Mouse (Mus musculus) myocyte (in vitro differentiated cells): ENCODE data around the gene Rbfox1. TPM values are rescaled to one million over a fixed set of nuclear protein-coding genes. Genes with fewer than 3 reads are reported as not detected.

Experiments
- H3K27me3 ChIP-seq: one replicate; pipeline ENCODE4 v1.6.1; 2011; ENCODE audit not compliant: control insufficient read depth, insufficient read depth, insufficient read length
- H3K36me3 ChIP-seq: one replicate; pipeline ENCODE4 v1.6.1; 2011; ENCODE audit not compliant: control insufficient read depth, insufficient read depth
- H3K4me2 ChIP-seq: one replicate; pipeline ENCODE4 v1.6.1; 2011; ENCODE audit warnings: low read depth, control low read depth
- H3K4me3 ChIP-seq: one replicate; pipeline ENCODE4 v1.5.1; 2011; ENCODE audit warnings: mild to moderate bottlenecking, control low read depth, moderate library complexity
- H3K79me2 ChIP-seq: one replicate; pipeline ENCODE4 v1.6.1; 2011; ENCODE audit not compliant: control insufficient read depth, insufficient read depth
- H3ac ChIP-seq: one replicate; pipeline ENCODE4 v1.6.1; 2011; ENCODE audit not compliant: control insufficient read depth, insufficient read length
- CEBPB ChIP-seq: IDR thresholded peaks from 2 replicates; pipeline ENCODE4 v1.6.1; 2011; ENCODE audit warnings: mild to moderate bottlenecking, moderate library complexity; ENCODE audit not compliant: poor library complexity, insufficient read depth, severe bottlenecking
- E2F4 ChIP-seq: IDR thresholded peaks from one replicate; pipeline ENCODE4 v1.6.1; 2011; ENCODE audit warnings: mild to moderate bottlenecking, control low read depth, moderate library complexity; ENCODE audit not compliant: insufficient read depth
- MAX ChIP-seq: IDR thresholded peaks from one replicate; pipeline ENCODE4 v1.6.1; 2011; ENCODE audit warnings: low read depth, mild to moderate bottlenecking, control low read depth
- MYOD1 ChIP-seq, 3 experiments: IDR thresholded peaks; one replicate each; pipeline ENCODE4 v1.6.1; 2011; ENCODE audit warnings: control low read depth in 2 of 3, low read depth in 2 of 3, mild to moderate bottlenecking in 2 of 3, moderate library complexity in 1 of 3; ENCODE audit not compliant: insufficient read length in 2 of 3, control insufficient read depth in 1 of 3
- MYOG ChIP-seq, 3 experiments: IDR thresholded peaks; one replicate each; pipeline ENCODE4 v1.6.1; 2011; ENCODE audit warnings: control low read depth in 2 of 3, low read depth in 2 of 3, mild to moderate bottlenecking in 2 of 3; ENCODE audit not compliant: insufficient read length in 2 of 3, control insufficient read depth in 1 of 3, insufficient read depth in 1 of 3
- POLR2A ChIP-seq: IDR thresholded peaks from one replicate; pipeline ENCODE4 v1.6.1; 2011; ENCODE audit warnings: low read depth, mild to moderate bottlenecking, control low read depth, moderate library complexity; ENCODE audit not compliant: insufficient read length
- POLR2AphosphoS2 ChIP-seq: IDR thresholded peaks from one replicate; pipeline ENCODE4 v1.6.1; 2011; ENCODE audit warnings: low read depth, control low read depth; ENCODE audit not compliant: insufficient read length
- REST ChIP-seq: IDR thresholded peaks from one replicate; pipeline ENCODE4 v1.6.1; 2011; ENCODE audit warnings: mild to moderate bottlenecking, control low read depth, moderate library complexity; ENCODE audit not compliant: insufficient read depth, insufficient read length
- SRF ChIP-seq: IDR thresholded peaks from one replicate; pipeline ENCODE4 v1.6.1; 2011; ENCODE audit warnings: low read depth; ENCODE audit not compliant: control insufficient read depth, insufficient read length
- TCF12 ChIP-seq: IDR thresholded peaks from one replicate; pipeline ENCODE4 v1.6.1; 2011; ENCODE audit warnings: mild to moderate bottlenecking, control low read depth; ENCODE audit not compliant: poor library complexity, insufficient read depth, severe bottlenecking
- TCF3 ChIP-seq: IDR thresholded peaks from one replicate; pipeline ENCODE4 v1.6.1; 2011; ENCODE audit warnings: low read depth, control low read depth; ENCODE audit not compliant: insufficient read length
- USF1 ChIP-seq: IDR thresholded peaks from one replicate; pipeline ENCODE4 v1.6.1; 2011; ENCODE audit warnings: low read depth, mild to moderate bottlenecking, control low read depth, moderate library complexity
- polyA plus RNA-seq: library from polyadenylated mRNA; unstranded; fragments of >200 nt; fragmentation: generic; extraction: Trizol; gene quantifications from one replicate; pipeline ENCODE4 v1.2.1, GENCODE M21; 2012; ENCODE audit warnings: missing spikeins

The Rbfox1 gene
- 8.3 TPM for polyA plus RNA-seq

DNA sequence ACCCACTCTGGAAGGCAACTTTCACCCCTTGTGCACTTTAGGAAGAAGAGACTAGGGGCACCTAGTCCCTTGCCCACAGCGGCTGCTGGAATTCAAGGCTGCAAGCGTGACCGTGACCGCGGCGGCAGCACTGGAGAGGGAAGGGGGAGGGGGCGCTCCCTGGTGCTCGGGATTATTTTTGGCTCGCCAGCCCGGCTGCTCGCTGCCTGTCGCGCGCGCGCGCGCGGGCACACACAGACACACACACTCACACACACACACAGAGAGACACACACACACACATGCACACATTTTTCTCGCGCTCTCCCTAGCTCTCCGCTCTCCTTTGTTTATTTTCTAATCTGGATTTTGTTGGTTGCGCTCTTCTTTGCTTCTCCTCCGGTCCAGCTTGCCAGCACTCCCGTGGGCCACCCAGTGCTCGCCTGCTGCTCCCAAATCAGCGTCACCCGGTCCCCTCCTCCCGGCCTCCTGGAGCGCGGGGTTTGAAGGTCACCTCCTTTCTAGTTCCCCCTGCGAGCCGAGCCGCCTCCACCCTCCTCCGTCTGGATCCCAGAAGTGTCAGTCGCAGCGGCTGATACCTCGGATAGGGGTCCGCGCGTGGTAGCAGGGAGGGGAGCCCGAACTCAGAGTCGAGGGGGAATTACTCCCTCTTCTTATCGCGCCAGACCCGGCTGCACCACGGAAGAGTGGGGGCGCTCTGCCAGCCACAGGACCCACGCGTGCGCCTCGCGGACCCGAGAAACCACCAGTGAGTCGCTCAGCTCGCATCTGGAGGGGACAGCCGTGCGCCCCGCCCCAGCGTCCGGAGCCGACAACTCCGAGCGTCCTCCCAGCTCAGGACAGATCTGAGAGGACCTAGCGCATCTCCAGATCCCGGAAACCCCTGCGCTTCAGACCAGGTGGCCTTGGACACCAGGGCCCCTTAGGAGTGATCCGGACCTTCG, at the start of gene Rbfox1:
TSS of gene Rbfox1 (plus strand) at position 610 of the 944 bp plus-strand sequence.
- Histone ChIP-seq H3ac (no peak within 1 kb of the TSS), H3K27me3 (no peaks in the 10 kb centered on the region), H3K79me2 (no peaks in the 10 kb centered on the region), H3K36me3 (no peaks in the 10 kb centered on the region), H3K4me2 (no peak within 1 kb of the TSS), H3K4me3 (no peak within 1 kb of the TSS)
- TF ChIP-seq E2F4 (no peak), CEBPB (no peak), POLR2A (no peak), TCF3 (no peak), MYOG (IDR thresholded peaks at IDR 0.05; ENCODE audit: control insufficient read depth in 1 of 3, insufficient read depth in 1 of 3, insufficient read length in 2 of 3, low read depth in 2 of 3) (no peak), REST (no peak), SRF (no peak), POLR2AphosphoS2 (no peak), TCF12 (no peak), MYOD1 (IDR thresholded peaks at IDR 0.05; ENCODE audit: control insufficient read depth in 1 of 3, insufficient read length in 2 of 3, low read depth in 2 of 3) (no peak), USF1 (no peak), MAX (no peak)

DNA sequence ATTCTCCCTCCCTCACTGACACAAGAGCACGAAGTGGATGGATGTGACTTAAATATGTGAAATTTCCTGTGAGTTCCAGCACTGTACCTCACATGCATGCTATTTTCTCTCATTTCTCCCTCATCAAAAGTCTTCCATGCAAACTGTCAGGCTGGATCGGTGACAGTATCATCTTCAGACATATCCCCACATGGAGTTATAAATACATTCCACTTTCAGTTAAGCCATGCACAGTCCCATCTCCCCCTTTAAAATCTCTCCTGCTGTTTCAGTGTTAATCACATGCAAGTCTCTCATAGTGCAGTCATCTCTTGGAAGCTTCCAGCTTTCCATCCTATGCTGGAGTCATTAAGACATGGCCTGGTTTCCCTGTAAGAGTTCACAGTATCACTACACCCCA, 48.4 kb upstream of the Rbfox1 start:
- TF ChIP-seq MAX (no peak), MYOG (IDR thresholded peaks at IDR 0.05; ENCODE audit: control insufficient read depth in 1 of 3, insufficient read depth in 1 of 3, insufficient read length in 2 of 3, low read depth in 2 of 3) (no peak), CEBPB (no peak), POLR2A (no peak), REST (no peak), E2F4 (no peak), TCF12 (no peak)
- Histone ChIP-seq H3K27me3 (no peaks in the 10 kb centered on the region), H3K4me2 (no peak overlapping the region), H3K4me3 (no peak overlapping the region), H3K79me2 (no peaks in the 10 kb centered on the region), H3K36me3 (no peaks in the 10 kb centered on the region), H3ac (no peak overlapping the region)

DNA sequence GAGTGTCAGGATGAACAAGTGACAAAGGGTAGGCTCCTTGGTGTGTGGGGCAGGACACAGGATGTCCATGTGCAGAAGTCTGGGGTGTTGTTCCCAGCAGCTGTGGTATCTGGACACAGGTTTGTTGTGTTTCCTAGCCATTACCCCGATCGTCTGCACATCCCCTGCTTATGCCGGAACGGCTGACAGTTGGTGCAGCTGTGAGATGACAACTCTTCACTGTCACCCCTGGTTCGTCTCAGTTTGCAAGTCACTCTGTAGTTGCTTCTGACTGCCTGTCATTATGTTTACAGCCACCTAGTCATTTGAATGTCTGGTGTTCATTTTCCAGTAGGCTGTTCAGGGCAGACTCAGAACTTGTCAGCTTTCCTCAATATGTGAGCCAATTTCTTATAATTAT, 44.0 kb upstream of the Rbfox1 start:
- Histone ChIP-seq H3K79me2 (no peaks in the 10 kb centered on the region), H3K27me3 (no peaks in the 10 kb centered on the region), H3ac (no peak overlapping the region), H3K36me3 (no peaks in the 10 kb centered on the region), H3K4me2 (no peak overlapping the region), H3K4me3 (no peak overlapping the region)
- TF ChIP-seq POLR2A: no peak
- no peak for TF ChIP-seq MAX
- no peak for TF ChIP-seq TCF12
- no peak for TF ChIP-seq MYOD1 (IDR thresholded peaks at IDR 0.05; ENCODE audit: control insufficient read depth in 1 of 3, insufficient read length in 2 of 3, low read depth in 2 of 3)
- no peak for TF ChIP-seq REST
- no peak for TF ChIP-seq MYOG (IDR thresholded peaks at IDR 0.05; ENCODE audit: control insufficient read depth in 1 of 3, insufficient read depth in 1 of 3, insufficient read length in 2 of 3, low read depth in 2 of 3)
- no peak for TF ChIP-seq CEBPB
- TF ChIP-seq POLR2AphosphoS2: no peak
- no peak for TF ChIP-seq E2F4
- TF ChIP-seq SRF: no peak
- TF ChIP-seq TCF3: no peak
- TF ChIP-seq USF1: no peak

DNA sequence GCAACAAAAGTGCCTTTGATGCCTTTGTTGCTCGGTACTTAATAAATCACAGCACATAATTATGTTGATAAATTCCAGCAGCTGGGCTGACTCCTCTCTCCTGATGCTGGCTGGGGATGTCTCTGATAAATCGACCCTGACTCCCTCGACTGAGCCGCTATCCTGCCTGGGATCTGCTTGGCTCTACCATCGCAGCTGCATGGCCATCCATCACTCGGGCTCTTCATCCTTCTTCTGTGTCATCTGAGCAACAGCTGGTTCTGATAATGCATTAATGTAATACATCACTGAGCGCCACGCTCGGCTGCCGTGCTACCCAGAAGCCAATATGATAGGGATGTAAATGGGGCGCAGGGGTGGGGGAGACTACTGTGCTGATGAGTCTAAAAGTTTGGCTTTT, 39.5 kb upstream of the Rbfox1 start:
- Histone ChIP-seq H3K27me3 (no peaks in the 10 kb centered on the region), H3K79me2 (no peaks in the 10 kb centered on the region), H3ac (no peak overlapping the region), H3K4me3 (no peak overlapping the region), H3K36me3 (no peaks in the 10 kb centered on the region), H3K4me2 (no peak overlapping the region)
- no peak for TF ChIP-seq MYOD1 (IDR thresholded peaks at IDR 0.05; ENCODE audit: control insufficient read depth in 1 of 3, insufficient read length in 2 of 3, low read depth in 2 of 3)
- no peak for TF ChIP-seq TCF12
- no peak for TF ChIP-seq TCF3
- no peak for TF ChIP-seq POLR2A
- TF ChIP-seq MYOG (IDR thresholded peaks at IDR 0.05; ENCODE audit: control insufficient read depth in 1 of 3, insufficient read depth in 1 of 3, insufficient read length in 2 of 3, low read depth in 2 of 3): no peak
- TF ChIP-seq SRF: no peak
- no peak for TF ChIP-seq MAX
- no peak for TF ChIP-seq CEBPB
- TF ChIP-seq REST: no peak
- no peak for TF ChIP-seq USF1
- TF ChIP-seq E2F4: no peak
- no peak for TF ChIP-seq POLR2AphosphoS2
